Mouse (Mus musculus) embryonic facial prominence, embryonic 14.5 days (tissue): ENCODE data around the gene Rnase2a. TPM values are rescaled to one million over a fixed set of nuclear protein-coding genes. Genes with fewer than 3 reads are reported as not detected.
"Not testable (repeated sequence)": the region's sequence is repeated elsewhere in the genome, so short reads cannot be mapped to it uniquely, and the experiment has no call there.

Experiments
- ATAC-seq: fragments of 200-750 bp; cut with Nextera tagmentation; 2 replicates; pipeline ENCODE4 v1.8.0; 2017; ENCODE audit warnings: low read depth, moderate number of reproducible peaks, moderate TSS enrichment
- DNase-seq: peaks from one replicate; pipeline ENCODE4 v3.0.0-alpha.2; 2015; ENCODE audit warnings: low spot score
- H3K27ac ChIP-seq: fragments of 300-500 bp; sonication (generic); replicated peaks from 2 replicates; pipeline ENCODE4 v1.5.1; 2014; ENCODE audit warnings: low read depth, mild to moderate bottlenecking, low read length, moderate library complexity
- H3K27me3 ChIP-seq: fragments of 300-500 bp; sonication (generic); replicated peaks from 2 replicates; pipeline ENCODE4 v1.6.1; 2014; ENCODE audit warnings: low read length; ENCODE audit not compliant: control insufficient read depth, insufficient read depth
- H3K36me3 ChIP-seq: fragments of 300-500 bp; sonication (generic); 2 replicates; pipeline ENCODE4 v1.6.1; 2014; ENCODE audit warnings: low read length, mixed read lengths; ENCODE audit not compliant: control insufficient read depth, insufficient read depth
- H3K4me1 ChIP-seq: fragments of 300-500 bp; sonication (generic); 2 replicates; pipeline ENCODE4 v1.6.1; 2014; ENCODE audit warnings: antibody characterized with exemption, low read length; ENCODE audit not compliant: control insufficient read depth, insufficient read depth
- H3K4me2 ChIP-seq: fragments of 300-500 bp; sonication (generic); 2 replicates; pipeline ENCODE4 v1.6.1; 2014; ENCODE audit warnings: low read depth, mild to moderate bottlenecking, low read length, moderate library complexity, mixed read lengths
- H3K4me3 ChIP-seq: fragments of 300-500 bp; sonication (generic); 2 replicates; pipeline ENCODE4 v1.5.1; 2014; ENCODE audit warnings: low read depth, mild to moderate bottlenecking, low read length
- H3K9ac ChIP-seq: fragments of 300-500 bp; sonication (generic); 2 replicates; pipeline ENCODE4 v1.6.1; 2014; ENCODE audit warnings: low read depth, mild to moderate bottlenecking, low read length, moderate library complexity, mixed read lengths
- H3K9me3 ChIP-seq: fragments of 300-500 bp; sonication (generic); 2 replicates; pipeline ENCODE4 v1.6.1; 2016; ENCODE audit warnings: low read length; ENCODE audit not compliant: control insufficient read depth
- WGBS: fragments of 180-500 bp; shearing (Covaris S2); extraction: QIAGEN DNeasy Blood & Tissue Kit; methylation state at CpG from one replicate; pipeline ENCODE4 v1.1.7; 2014; 5-methylcytosine and 5-hydroxymethylcytosine counted together
- polyA plus RNA-seq: library from polyadenylated mRNA; unstranded; fragments of >200 nt; fragmentation: Nextera tagmentation; extraction: Ambion mirVana; gene quantifications from 2 replicates; pipeline ENCODE4 v1.2.1, GENCODE M21; 2014

The Rnase2a gene
- polyA plus RNA-seq, 1 experiment from 2014 or later: not detected

GRCm38 (mm10) chr14:51252206-51252605 lies 3.7 kb downstream of the Rnase2a start:
- H3K4me1 ChIP-seq, H3K9ac ChIP-seq, H3K4me2 ChIP-seq, H3K9me3 ChIP-seq, H3K27me3 ChIP-seq, H3K4me3 ChIP-seq, DNase-seq, H3K27ac ChIP-seq, ATAC-seq, H3K36me3 ChIP-seq: not testable (repeated sequence)

- Histone ChIP-seq H3K4me2 (no peak overlapping the region), H3K27me3 (no peaks in the 10 kb centered on the region), H3K36me3 (no peaks in the 10 kb centered on the region), H3K4me3 (no peak overlapping the region), H3K4me1 (no peaks in the 10 kb centered on the region), H3K27ac (no peak overlapping the region), H3K9me3 (no peaks in the 10 kb centered on the region), H3K9ac (no peak overlapping the region)
- DNase-seq (no peak), ATAC-seq (no peak)
- WGBS: 70% methylated on average over 3 of the region's 3 CpGs
Measured at GRCm38 (mm10) chr14:51250348-51250747, 5.6 kb downstream of the Rnase2a start.

- Histone ChIP-seq H3K9ac (no peak overlapping the region), H3K4me3 (no peak overlapping the region), H3K4me1 (no peaks in the 10 kb centered on the region), H3K36me3 (no peaks in the 10 kb centered on the region), H3K4me2 (no peak overlapping the region), H3K9me3 (no peaks in the 10 kb centered on the region), H3K27me3 (no peaks in the 10 kb centered on the region), H3K27ac (no peak overlapping the region)
- ATAC-seq (no peak), DNase-seq (no peak)
- WGBS: 77% methylated on average over 1 of the region's 1 CpGs
Measured at GRCm38 (mm10) chr14:51247736-51248135, 8.2 kb downstream of the Rnase2a start.

DNA sequence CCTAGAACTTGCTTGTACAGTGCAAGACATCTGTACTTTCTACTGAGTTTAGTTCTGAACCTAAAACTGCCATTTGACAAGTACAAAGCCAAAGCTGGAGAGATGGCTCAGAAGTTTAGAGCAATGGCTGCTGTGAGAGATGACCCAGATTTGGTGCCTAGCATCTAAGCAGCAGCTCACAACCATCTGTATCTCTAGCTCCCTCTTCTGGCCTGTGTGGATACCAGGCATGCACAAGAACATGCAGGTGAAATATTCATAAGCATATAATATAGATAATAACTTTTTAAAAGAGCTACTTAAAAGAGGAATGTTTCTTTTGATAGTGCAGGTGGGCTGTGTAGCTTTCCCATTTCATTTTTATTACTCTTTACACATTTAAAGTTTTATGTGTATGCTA lies 15.0 kb downstream of the Rnase2a start:
- H3K9me3 ChIP-seq: no peaks in the 10 kb centered on the region
- H3K4me2 ChIP-seq: no peak overlapping the region
- no peak overlapping the region for H3K9ac ChIP-seq
- no peaks in the 10 kb centered on the region for H3K4me1 ChIP-seq
- ATAC-seq (no peak), DNase-seq (peak; percentile 65)
- H3K36me3 ChIP-seq: no peaks in the 10 kb centered on the region
- H3K27me3 ChIP-seq: no peaks in the 10 kb centered on the region
- no peak overlapping the region for H3K4me3 ChIP-seq
- no peak overlapping the region for H3K27ac ChIP-seq

GRCm38 (mm10) chr14:51237488-51237887 lies 18.4 kb downstream of the Rnase2a start:
- not testable (repeated sequence) for ATAC-seq, H3K9ac ChIP-seq, H3K4me1 ChIP-seq, H3K36me3 ChIP-seq, H3K27ac ChIP-seq, H3K4me3 ChIP-seq, H3K27me3 ChIP-seq, H3K4me2 ChIP-seq, H3K9me3 ChIP-seq, DNase-seq
- WGBS: 69% methylated on average over 1 of the region's 1 CpGs

- not testable (repeated sequence) for H3K27ac ChIP-seq, H3K9ac ChIP-seq, H3K27me3 ChIP-seq, H3K36me3 ChIP-seq, H3K4me2 ChIP-seq, H3K4me3 ChIP-seq, H3K4me1 ChIP-seq, DNase-seq, H3K9me3 ChIP-seq
- 65% methylated on average over 4 of the region's 4 CpGs for WGBS
- ATAC-seq: peak; percentile 82; the same call in 1 of the 2 replicates
Measured at GRCm38 (mm10) chr14:51229657-51230056, 26.3 kb downstream of the Rnase2a start.

- H3K27ac ChIP-seq, H3K4me3 ChIP-seq, H3K9ac ChIP-seq, ATAC-seq, H3K27me3 ChIP-seq, H3K36me3 ChIP-seq, DNase-seq, H3K9me3 ChIP-seq, H3K4me2 ChIP-seq, H3K4me1 ChIP-seq: not testable (repeated sequence)
- 88% methylated on average over 3 of the region's 3 CpGs for WGBS
Measured at GRCm38 (mm10) chr14:51220075-51220474, 35.8 kb downstream of the Rnase2a start.

Other genes with a start within 250 kb of the Rnase2a start
- 0.29 and 0.48 TPM in 2 replicates for gene Rnase10, start 248.4 kb downstream of the Rnase2a start, polyA plus RNA-seq
- gene Rnase9, start 214.2 kb downstream of the Rnase2a start, polyA plus RNA-seq: not detected in 2 replicates
- gene Rnase11, start 205.9 kb downstream of the Rnase2a start, polyA plus RNA-seq: not detected in 2 replicates
- gene Rnase12, start 198.5 kb downstream of the Rnase2a start, polyA plus RNA-seq: 0.49 TPM in 1 of 2 replicates, not detected in the other
- not detected in 2 replicates for gene Olfr750, start 181.7 kb downstream of the Rnase2a start, polyA plus RNA-seq
- 63.8 and 73.0 TPM in 2 replicates for gene Rnase4, start 165.0 kb downstream of the Rnase2a start, polyA plus RNA-seq
- gene Ang, start 165.0 kb downstream of the Rnase2a start, polyA plus RNA-seq: 8.8 and 10.3 TPM in 2 replicates
- not detected in 2 replicates for gene Eddm3b, start 141.7 kb downstream of the Rnase2a start, polyA plus RNA-seq
- gene Rnase6, start 132.2 kb downstream of the Rnase2a start, polyA plus RNA-seq: 1.3 TPM in 2 replicates
- gene Rnase1, start 109.3 kb downstream of the Rnase2a start, polyA plus RNA-seq: 0.48 and 1.1 TPM in 2 replicates
- gene Rnase2b, start 93.9 kb downstream of the Rnase2a start, polyA plus RNA-seq: not detected in 2 replicates
- gene Ang2, start 57.0 kb downstream of the Rnase2a start, polyA plus RNA-seq: not detected in 2 replicates
- gene Ear14, start 52.7 kb downstream of the Rnase2a start, polyA plus RNA-seq: not detected in 2 replicates
- gene Gm7247, start 105.6 kb upstream of the Rnase2a start, polyA plus RNA-seq: not detected in 2 replicates
- not detected in 2 replicates for gene Vmn2r88, start 154.7 kb upstream of the Rnase2a start, polyA plus RNA-seq
- gene Vmn2r89, start 195.7 kb upstream of the Rnase2a start, polyA plus RNA-seq: not detected in 2 replicates